Mouse (Mus musculus) spleen, adult 2 months (tissue): ENCODE results near the gene Wdr74.

Experiments used
- CTCF ChIP-seq: fragments of 200-500 bp; IDR thresholded peaks from 2 replicates; pipeline ENCODE4 v1.5.1; 2011; ENCODE audit warnings: mild to moderate bottlenecking, inconsistent platforms; ENCODE audit not compliant: insufficient read depth, insufficient read length, insufficient replicate concordance; ENCODE audit errors: extremely low read depth
- POLR2A ChIP-seq: fragments of 200-500 bp; IDR thresholded peaks from 2 replicates; pipeline ENCODE4 v1.6.1; 2011; ENCODE audit warnings: low read depth, low read length, inconsistent platforms

DNA sequence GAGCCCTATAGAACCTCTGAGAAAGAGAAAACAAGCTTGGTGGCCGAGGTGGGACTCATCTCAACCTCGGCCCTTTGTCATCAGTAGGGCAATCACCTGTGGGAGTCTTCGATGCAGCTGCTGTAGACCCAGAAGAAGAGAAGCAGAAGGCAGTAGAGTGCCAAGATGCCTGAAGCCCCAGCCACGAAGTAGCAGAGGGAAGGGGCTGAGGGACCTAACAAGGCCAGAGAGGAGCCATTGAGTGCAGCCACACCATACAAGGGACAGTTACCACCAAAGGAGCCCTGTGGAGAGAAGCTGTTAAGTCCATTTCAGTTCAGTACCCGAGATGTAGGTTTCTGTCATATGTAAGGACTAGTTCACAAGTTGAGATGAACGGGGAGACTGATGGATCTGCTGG is 37.8 kb downstream of the Wdr74 start:
- no peak for TF ChIP-seq CTCF
- TF ChIP-seq POLR2A = no peak
